Mouse (Mus musculus): Measurements from ENCODE around the gene Lrch1.

DNA sequence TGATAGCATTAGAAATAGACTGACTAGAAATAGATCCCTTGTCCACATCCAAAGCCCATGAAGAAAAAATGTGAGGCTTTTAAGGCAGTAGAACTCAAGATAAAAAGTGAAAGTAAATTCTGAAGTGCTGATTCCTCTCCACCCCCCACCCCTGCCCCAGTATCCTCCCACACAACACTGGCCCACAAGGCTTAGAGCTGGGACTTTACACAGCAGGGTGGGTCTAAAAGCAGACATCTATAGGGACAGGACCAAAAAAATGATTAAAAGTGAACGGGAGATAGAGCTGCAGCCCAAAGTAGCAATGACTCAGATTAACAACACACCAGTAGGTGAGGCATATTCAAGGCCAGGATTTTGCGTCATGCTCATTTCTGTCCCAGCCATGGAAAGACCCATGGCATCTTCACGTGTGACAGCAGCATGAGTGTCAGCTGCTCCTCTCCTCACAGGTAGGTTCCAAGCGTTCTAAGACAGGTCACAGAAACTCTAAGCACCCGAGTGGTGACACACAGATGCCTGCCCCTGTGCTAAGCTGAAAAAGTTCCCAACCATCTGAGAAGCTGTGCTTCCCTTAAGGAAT is 29.1 kb downstream of the Lrch1 start:
- no peak for TF ChIP-seq POLR2A (IDR thresholded peaks at IDR 0.05; ENCODE audit: low read depth, low read length)
- no peak for TF ChIP-seq CTCF (conservative IDR thresholded peaks at IDR 0.05; ENCODE audit: insufficient read depth, insufficient read length, low read depth, low read length)
